Mouse (Mus musculus) adrenal gland, postnatal 36 days (tissue): Measurements from ENCODE around the gene Kcnj2. TPM values are rescaled to one million over a fixed set of nuclear protein-coding genes. Genes with fewer than 3 reads are reported as not detected.

Experiments used
- DNase-seq, 2 experiments: peaks; one replicate each; pipeline ENCODE4 v3.0.0; 2021; ENCODE audit warnings: mixed read lengths in 1 of 2
- long read RNA-seq, 2 experiments: library from polyadenylated mRNA; stranded (forward); transcript quantifications; one replicate each; pipeline ENCODE4 v2.0.0; 2021; ENCODE audit warnings: borderline sequencing depth in 2 of 2
- total RNA-seq, 2 experiments: library from RNA; stranded (reverse); gene quantifications; 2 replicates each; pipeline ENCODE4 v1.2.3; 2021

Kcnj2 gene
- 10 to 100 TPM in 1 of 2 experiments, 1 to 10 TPM in 1; 8.4 to 12.5 TPM for total RNA-seq
- long read RNA-seq, experiment 1: 0 reads
- long read RNA-seq, experiment 2, partial matches to known transcripts: 0 of 1 reads
- long read RNA-seq, experiment 2, other reads (novel, unspliced or antisense): 1 of 1 reads

DNA sequence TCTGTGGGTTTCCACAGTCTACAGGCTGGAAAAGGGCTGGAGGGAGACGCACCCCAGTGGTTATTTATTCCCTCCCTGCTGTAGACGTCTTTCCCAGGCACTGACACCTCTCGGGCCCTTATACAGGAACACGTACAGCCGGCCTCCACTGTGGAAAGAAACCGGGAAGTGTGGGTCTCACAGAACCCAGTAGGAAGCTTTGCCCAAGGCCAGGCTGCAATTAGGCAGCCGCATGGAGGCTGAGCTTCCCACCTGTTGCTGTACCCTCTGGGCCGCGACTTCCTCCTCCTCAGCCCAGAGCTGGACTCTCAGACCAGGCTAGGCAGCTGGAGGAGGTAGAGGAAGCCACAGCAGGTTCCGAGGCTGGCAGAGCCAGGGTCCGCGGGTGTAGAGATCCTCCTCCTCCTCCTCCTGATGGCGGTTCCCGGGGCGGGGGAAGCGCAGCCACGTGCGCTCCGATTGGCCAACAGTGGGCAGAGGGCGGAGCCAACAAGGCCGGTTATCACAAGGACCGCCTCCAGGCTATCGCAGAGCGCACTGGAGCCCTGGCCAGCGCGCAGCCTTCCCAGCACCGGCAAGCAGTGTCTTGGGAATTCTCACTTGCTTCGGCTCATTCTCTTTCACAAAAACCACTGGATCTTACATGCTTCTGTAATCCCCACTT lies at the start of gene Kcnj2:
Gene Kcnj2, plus strand, starts transcription at position 530 of the 664 bp plus-strand sequence.
- DNase-seq: peak; percentile 96 to 97

DNA sequence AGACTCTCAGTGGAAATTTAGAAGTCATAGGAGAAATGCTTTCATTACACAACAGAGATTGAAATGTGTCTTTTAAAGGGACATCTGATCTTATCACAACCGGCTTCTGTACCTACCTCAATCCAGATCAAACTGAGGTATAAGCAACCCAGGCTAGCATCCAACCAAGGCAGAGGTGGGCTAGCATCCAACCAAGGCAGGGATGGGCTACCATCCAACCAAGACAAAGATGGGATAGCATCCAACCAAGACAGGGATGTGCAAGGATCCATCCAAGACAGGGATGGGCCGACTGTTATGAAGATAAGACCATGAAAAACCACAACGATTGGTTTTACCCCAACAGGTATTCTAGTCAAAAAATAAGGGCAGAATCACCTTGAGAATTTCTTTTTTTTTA lies 49.8 kb upstream of the Kcnj2 start:
- DNase-seq: no peak

DNA sequence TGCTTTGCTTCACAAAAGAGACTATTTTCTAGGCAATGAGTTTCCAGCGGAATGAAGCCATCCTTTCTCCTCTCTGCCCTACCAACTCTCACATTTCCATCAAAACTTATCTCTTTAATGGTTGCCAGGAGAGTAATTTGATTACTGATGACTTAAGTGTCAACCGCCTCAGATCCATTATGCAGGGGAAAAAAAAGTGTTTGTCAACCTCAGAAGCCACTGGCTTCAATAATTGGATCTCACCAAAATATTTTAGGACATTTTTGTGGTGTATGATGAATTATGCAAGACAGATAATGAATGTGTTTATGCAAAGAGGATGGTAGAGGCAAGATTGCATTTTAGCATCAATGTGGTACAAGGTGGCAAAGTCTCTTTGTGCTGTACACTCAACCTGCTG lies 45.8 kb upstream of the Kcnj2 start:
- no peak for DNase-seq

DNA sequence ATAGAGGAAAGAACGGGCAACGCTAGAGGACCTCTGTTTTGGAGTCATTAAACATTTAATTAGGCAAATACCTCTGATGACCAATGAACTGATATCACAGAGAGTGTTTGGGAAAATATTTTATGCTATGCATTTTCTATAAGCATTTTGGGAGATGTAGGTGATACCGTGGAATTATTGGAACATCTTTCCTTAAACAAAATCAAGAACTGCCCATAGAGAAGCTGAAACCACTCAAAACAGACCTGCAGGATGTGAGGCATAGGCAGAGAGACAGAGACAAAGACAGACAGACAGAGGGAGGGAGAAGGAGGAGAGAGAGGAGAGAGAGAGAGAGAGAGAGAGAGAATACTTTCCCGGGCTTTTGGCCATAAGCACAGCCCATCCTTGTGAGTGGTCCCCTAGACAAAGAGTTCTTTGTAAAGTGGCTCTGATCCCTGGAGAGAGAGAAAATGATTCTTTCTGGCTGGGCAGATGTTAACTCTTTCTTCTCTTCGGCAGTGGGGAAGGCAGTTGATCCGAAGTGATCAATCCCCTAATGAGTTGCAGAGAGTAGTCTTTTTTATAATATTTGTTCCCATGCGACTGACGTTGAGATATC lies 43.2 kb upstream of the Kcnj2 start:
- no peak for DNase-seq

DNA sequence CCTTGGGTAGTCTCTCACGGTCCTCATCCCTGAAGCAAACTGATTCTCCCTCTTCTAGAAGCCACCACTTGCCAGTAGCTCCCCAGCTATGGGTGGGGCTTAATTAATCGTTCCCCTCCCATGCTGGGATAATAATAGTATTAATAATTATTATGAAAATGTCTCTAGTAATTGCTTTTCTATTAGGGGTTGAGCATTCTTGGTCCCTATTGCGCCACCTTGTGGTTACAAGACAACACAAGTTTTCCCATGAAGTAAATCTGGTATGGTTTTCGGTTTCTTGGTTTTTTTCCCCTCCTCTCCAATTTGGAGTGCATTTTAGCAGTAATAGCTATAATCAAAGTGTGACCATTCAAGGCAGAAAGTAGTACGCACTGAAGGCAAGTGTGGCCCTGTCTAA lies 23.8 kb upstream of the Kcnj2 start:
- peak; percentile 25 to 36 for DNase-seq

DNA sequence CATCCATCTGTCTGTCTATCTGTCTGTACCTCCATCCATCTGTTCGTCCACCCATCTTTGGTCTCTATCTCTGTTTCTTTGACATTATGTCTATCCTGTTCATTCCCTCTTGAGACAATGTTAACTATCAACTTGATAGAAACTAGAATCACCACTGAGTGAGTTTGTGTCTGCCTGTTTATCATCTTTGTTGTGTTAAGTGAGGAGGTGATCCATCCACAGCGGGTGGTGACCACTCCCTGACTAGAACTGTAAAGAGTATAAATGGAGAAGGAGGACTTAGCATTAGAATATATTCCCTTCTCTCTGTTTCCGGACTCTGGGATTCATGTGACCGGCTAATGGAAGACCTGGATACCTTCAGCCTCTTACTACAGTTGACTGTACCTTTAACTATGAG lies 22.7 kb upstream of the Kcnj2 start:
- no peak for DNase-seq

DNA sequence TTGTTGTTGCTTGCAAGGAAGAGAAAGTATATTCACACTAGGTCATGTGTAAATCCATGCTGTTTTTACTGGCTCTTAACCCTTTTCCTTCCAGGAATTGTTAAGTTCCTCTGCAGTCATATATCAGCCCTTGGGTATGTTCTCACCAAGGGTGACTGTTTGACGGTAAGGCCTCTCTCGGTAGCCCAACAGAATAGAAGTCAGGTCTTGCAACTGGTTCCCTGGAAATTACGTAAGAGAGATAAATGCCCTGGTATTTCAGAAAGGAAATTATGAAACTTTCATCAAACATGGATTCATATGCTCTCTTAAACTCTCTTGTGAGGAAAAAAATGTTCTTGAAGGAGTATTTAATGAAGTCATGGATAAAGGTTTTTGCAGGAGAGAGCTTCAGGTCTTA lies 11.7 kb upstream of the Kcnj2 start:
- no peak for DNase-seq

DNA sequence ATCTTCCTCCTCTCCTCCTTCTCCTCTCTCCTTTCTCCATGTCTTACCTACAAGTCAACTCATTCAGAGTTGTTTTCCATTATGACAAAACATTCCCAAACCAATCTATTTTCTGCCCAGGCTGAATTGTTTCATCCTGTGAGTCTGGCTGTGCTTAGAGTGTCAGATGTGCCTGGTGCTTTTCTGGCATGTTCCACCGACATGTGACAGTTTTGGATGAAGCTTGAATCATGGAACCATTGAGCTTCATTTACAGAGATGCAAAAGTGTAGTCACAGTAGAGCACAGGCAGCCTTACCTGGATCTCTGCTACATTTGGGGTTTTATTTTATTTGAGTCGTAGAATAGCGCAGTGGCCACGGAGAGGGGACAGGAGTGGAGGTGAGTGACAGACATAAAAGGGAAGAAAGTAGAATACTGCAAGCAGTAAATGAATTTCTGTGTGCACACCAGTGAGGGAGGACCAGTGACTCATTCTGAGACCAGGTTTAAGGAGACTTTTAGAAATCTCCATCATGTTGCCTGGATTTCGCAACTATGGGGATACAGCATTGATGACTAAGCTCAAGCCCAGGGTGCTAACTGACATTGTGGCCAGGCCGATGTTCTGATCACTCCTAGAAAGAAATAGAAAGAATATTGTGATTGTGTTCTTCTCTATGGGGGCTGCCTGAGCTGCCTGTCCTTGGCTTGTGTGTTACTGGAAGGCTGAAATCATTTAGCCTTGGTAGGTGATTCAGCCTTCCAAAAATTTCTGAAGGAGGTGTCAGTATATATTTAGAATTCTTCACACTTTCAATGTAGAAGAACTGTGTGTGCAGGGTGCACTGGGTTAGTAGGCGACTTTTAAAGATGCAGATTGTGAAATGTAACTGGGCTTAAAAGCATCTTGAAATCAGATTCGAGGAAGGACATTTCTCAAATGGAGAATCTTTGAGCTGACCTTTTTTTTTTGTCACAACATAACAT lies 10.8 kb upstream of the Kcnj2 start:
- DNase-seq: no peak

DNA sequence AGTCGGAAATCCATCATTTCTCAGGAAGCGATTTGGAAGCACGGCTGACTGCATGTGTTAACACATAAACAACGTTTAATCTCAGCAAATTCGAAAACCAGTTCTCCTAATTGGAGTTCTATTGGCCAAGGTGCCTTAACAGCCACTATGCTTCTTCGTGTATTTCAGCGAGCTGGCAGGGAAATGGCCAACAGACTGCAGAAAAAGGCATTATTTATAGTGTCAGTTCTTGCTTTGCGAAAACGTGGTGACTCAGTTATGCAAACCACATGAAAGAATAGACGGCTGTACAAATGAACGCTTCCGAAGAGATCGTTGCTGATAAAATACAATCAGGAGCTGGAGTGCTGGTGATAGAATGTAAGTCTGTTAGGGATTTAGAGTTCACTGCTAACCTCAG lies 9.9 kb upstream of the Kcnj2 start:
- DNase-seq: peak in 1 of 2 experiments; percentile 35

DNA sequence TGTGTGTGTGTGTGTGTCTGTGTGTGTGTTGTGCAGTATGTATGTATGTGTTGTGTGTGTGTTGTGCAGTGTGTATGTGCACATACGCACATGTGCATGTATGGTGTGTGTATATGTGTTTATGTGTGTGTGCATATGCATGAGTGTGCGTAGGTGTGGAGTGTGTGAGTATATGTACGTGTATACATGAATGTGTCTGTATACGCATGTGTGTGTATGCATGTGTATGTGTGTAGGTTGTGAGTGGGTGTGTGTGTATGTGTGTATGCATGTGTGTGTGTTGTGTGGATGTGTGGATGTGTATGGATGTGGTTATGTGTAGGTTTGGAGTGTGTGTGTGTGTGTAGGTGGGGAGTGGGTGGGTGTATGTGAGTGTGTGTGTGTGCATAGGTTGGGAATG lies 8.5 kb upstream of the Kcnj2 start:
- DNase-seq: no peak

DNA sequence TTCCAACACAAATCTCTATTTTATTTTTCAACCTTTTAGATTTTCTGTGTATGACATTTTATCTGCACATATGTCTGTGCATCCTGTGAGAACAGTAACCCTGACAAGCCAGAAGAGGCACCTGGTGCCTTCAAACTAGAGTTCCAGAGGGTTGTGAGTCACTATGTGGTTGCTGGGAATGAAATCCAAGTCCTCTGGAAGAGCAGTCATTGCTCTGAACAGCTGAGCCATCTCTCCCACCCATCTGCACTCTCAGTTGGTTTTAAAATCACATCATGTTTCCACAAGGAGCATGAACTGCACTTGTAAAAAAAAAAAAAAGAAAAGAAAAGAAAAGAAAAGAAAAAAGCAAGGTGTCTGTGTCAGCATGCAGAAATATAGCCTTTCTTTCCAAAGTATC lies 6.5 kb upstream of the Kcnj2 start:
- DNase-seq: no peak

DNA sequence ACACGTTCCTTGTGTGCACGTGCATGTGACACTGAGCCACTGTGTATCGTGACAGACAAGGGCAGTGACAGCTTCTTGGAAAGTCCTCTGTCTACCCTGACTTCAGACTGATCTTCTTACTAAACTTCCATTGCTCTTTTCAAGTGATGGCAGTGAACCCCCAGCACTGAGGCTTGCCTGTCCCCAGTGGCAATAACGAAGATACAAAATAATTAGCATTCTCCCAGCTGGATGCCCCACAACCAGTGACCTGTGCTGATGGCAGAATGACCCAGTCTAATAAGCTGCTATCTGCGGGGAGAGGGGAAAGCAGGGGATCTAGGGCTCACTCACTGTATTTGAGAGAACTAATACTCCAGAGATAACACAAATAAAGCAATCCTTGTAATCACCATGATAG lies 5.7 kb upstream of the Kcnj2 start:
- DNase-seq: no peak

DNA sequence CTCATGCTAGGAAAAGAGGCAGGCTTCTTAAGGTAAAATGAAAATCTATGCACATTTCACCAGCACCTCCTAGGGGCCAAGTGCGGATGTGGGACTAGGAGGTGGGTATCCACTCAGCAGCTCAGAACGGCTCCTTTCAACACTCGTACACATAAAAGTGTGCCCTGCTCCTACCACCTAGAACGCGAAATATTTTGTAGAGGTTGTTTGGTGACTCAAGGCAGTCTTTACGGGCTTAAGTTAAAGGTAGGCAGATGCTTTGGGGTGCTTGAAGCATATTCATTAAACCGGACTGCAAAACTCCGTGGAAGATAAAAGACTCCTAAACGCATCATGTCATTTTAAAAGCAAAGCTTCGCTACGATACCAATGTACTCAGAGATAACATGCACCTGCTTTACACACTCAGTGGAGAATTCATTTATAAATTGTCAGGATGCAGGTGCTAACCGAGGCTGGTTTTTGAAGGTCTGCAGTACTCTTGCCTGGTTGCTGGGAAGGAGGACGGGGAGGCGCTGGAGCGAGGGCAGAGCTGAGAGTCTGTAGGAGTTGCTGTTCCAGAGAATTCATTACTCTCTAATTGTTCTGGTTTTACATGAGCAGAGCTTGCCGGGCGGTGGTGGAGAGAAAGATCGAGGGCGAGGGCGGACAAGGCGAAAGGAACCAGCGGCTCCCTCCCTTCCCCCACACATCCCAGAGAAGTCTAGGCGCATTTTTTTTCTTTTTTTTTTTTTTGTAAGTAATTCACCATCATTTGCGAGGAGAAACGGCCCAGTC lies 1.0 kb upstream of the Kcnj2 start:
- peak; percentile 53 to 62 for DNase-seq

DNA sequence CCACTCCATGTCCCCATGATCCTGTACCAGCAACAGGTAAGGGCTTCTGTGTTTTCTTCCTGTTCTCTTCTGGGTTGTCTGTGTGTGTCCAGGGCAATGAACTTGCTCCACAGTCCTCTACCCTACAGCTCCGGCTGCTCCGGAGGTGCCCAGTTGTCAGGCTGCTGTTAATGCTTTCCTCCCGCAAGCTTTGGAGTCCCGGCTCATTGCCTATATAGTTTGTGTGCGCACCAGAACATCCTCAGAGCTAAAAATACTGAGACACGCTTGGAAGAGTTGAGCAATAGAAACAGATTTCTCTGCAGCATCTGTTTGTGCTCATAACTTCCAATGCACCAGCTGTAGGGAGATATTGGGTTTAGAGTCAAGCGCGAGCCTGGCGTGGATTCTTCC lies 331 bp downstream of the Kcnj2 start:
- DNase-seq: no peak

DNA sequence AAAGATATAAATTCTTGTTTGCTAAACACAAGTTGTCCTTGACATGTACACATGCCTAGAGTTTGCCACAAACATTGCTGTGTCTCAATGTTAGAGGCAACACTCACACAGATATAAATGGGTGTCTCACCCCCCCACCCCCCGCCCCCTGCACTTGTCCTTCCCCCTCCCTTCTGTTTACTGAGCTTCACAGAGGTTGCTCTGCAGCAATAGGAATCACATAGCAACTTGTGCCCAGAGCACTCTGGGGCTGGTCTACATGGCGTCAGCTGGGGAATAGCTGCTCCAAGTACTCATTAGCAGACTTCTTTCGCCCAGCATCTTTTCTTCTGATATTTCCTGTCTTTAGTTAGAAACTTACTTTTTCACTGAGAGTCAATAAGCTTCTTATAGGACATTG lies 1.8 kb downstream of the Kcnj2 start:
- DNase-seq: no peak

DNA sequence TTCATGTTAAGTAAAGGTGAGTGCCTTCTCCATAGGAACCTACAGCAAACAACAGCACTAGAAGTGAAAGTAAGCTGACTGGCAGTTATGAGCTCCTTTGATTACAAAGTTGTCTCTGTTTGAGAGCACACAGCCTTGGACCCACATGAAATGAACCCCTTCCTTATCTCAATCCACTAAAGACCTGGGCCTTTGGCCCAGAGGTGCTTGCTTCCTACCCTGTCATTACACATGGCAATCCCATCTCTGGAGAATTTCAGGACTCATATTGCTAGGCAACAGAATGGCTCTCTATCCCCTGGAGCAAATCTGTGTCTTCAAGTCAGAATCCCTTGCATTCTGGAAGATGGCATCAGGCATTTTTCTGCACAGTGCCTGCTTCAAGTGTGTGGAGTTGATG lies 4.5 kb downstream of the Kcnj2 start:
- DNase-seq: no peak

DNA sequence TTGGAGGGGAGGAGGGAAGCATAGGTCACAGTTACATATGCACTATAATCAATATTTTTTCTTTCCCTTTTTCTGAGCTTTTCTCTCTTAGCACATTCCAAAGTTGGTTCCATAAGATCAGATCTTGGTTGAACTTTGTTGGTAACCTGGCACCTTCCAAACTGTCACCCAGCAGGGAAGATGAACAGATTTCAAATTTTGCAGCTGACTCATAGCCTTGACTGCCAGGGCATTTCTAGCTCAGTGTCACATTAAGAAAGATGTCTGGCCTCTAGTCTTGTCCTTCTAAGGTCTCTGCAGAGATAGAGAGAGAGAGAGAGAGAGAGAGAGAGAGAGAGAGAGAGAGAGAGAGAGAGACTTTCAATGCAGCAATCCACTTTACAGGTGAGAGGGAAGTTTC lies 8.2 kb downstream of the Kcnj2 start:
- peak; percentile 29 to 30 for DNase-seq

DNA sequence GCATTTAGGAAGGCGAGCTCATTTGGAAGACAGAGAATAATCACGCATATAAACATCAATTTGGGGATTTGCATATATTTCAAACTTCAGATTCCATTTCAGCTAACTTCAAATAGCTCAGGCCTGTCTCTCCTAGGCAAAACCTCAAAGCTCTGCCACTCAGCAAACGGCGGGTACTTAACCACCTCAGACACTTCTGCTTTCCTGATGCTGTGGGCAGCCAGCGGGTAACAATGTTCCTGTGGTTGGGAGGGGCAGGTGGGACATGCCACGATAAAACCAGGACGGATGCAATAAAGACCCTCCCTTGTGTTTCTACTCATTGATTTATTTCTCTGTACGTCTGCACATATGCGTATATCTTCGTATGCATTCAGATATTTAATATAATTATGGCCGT lies 12.1 kb downstream of the Kcnj2 start:
- DNase-seq: no peak

DNA sequence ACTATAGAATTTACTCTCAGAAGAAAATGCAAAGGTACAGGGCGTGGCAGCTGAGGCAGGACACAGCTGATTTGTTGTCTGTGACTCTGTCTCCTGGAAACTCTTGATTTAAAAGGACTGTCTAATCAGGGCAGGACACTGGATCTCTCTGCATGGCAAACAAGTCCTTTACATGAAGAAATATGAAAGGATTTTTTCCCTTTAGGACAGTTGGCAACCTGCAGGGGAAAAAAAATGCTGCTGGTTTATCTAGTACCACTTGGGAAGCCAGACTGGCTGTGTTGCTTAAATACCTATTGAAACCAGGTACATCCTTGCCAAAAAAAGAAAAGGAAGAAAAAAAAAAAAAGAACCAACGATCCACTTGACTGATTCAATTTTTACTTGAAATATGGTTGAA lies 17.0 kb downstream of the Kcnj2 start:
- DNase-seq: no peak

DNA sequence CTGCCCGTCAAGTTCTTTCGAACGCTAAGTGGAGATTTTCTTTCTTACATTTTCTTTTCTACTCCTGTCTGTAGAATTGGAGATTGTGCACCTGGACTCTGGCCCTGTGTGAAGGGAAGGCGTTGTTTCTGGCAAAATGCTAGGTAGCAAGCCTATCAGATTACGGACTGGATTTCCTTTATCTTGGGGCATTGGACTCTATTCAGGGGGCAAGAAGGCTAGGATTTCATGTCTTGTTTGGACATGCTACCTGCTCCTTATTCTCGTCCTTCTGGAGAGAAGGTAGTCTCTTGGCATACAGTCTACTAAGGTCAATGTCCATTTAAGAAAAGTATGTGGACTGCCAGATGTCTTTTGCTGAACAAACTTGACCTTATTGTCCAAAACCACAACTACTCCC lies 21.0 kb downstream of the Kcnj2 start:
- DNase-seq: no peak

DNA sequence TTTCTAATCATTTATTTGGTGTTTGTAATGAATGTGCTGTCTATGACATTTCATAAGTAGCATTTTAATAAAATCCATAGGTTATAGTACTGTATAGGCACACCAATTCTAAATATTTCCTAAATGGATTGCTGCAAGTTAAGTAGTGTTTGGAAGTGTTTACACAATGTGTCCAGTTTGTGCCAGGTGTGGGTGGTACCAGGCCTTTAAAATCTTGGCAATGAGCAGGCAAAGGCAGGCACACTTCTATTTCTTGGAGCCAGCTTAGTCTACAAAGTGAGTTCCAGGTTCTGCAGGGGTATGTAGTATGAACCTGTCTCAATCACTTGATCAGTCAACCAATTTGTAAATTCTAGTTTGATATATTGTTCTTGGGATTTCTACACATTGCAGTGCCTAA lies 22.3 kb downstream of the Kcnj2 start:
- no peak for DNase-seq

DNA sequence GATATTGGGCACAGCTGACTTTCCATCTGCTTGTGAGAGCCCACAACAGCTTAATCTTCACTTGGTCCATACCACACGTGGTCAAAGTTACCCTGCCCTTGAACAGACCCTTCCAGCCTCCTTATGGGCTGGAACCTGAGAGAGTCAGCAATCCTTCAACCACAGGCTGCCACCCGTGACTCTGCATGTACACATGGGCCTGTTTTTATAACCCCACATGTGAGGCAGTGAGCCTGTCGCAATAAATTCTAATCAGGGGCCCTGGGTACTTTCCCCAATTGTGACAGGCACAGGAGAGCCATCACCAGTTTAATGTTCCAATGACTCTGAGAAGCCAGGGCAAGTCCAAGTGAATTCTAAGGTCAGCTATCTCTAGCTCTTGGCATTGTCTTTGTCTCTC lies 22.8 kb downstream of the Kcnj2 start:
- DNase-seq: no peak
